19 mouse cellular contexts compared by ENCODE assay signal in genomic region chr8:118870711-118871110, GRCm38 (mm10).
"Had no signal": no experiment of that assay in that cellular context is flagged by ENCODE, and none has a peak within 500 bp of the region (broad histone marks: within the 10 kb centered on the region; RNA-seq: fewer than 3 reads in every experiment).

No protein-coding gene starts in this region.

- DNase-seq: lung, adult 18-20 months; lung, embryonic 14.5 days; lung, postnatal 10 days; lung, postnatal 4 days; midbrain, embryonic 14.5 days; retina, postnatal 1 day; right cerebral cortex, adult 18-20 months; right cerebral cortex, postnatal 25 days; right cerebral cortex, postnatal 4 days; spleen, adult 18-20 months; thymus, adult 18-20 months; thymus, postnatal 14 days; thymus, postnatal 36 days had no signal

- H3K36me3 ChIP-seq: midbrain, embryonic 10.5 days; midbrain, embryonic 12.5 days; neural tube, embryonic 13.5 days; neural tube, embryonic 15.5 days had no signal

- H3K9me3 ChIP-seq: midbrain, embryonic 10.5 days; midbrain, embryonic 12.5 days; neural tube, embryonic 13.5 days; neural tube, embryonic 15.5 days had no signal

- ATAC-seq: midbrain, embryonic 16.5 days had no signal

- H3K4me1 ChIP-seq: midbrain, embryonic 10.5 days; midbrain, embryonic 12.5 days; neural tube, embryonic 13.5 days; neural tube, embryonic 15.5 days had no signal

- H3K4me3 ChIP-seq: midbrain, embryonic 10.5 days; midbrain, embryonic 12.5 days; myocyte; neural tube, embryonic 13.5 days; neural tube, embryonic 15.5 days had no signal

- H3K27me3 ChIP-seq: midbrain, embryonic 12.5 days; neural tube, embryonic 13.5 days; neural tube, embryonic 15.5 days had no signal
